Mouse (Mus musculus) ES-E14 (cell line): ENCODE data around the gene Zfp553.

ENCODE experiments used
- CHD2 ChIP-seq: IDR thresholded peaks from 2 replicates; pipeline ENCODE4 v1.6.1; 2014; ENCODE audit warnings: mild to moderate bottlenecking, low read depth, low read length, inconsistent platforms
- ZNF384 ChIP-seq: IDR thresholded peaks from 2 replicates; pipeline ENCODE4 v1.6.1; 2012; ENCODE audit warnings: low read depth, low read length, inconsistent platforms

GRCm38 (mm10) chr7:127285154-127285553 lies 52.3 kb downstream of the Zfp553 start:
- TF ChIP-seq ZNF384 (no peak), CHD2 (no peak)
